Mouse (Mus musculus): ENCODE results near the gene Soat2.

DNA sequence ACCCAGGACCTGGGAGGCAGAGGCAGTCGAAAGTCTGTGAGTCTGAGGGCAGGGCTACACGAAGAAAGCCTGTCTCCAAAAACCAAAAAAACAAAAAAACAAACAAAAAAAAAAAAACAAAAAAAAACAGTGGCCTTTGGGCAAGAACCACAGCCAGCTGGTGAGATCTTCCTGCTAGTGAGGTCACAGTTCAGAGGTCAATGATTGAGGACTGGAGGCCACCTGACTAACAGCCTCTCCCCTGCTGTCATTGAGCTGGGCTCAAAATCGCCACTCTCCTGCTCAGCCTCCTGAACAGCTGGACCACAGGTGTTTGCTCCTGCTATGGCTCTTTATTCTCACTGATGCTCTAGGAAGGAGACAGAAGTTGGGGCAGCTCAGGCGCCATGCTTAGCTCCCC is 2.3 kb downstream of the Soat2 start:
- TF ChIP-seq POLR2A (IDR thresholded peaks at IDR 0.05; ENCODE audit: borderline replicate concordance, extremely low read depth, insufficient read depth, insufficient read length, poor library complexity, severe bottlenecking) (no peak), CTCF (IDR thresholded peaks at IDR 0.05; ENCODE audit: borderline replicate concordance, extremely low read depth, insufficient read depth, insufficient read length) (no peak)

Measured in brain, embryonic 14.5 days (tissue).